Mouse (Mus musculus) lung, postnatal 0 days (tissue): Measurements from ENCODE around the gene Fut1. TPM values are rescaled to one million over a fixed set of nuclear protein-coding genes. Genes with fewer than 3 reads are reported as not detected.

Experiments
- ATAC-seq: fragments of 200-750 bp; cut with Nextera tagmentation; 2 replicates; pipeline ENCODE4 v1.8.0; 2017; ENCODE audit warnings: moderate library complexity
- DNase-seq: peaks from one replicate; pipeline ENCODE4 v3.0.0-alpha.2; 2016; ENCODE audit warnings: low spot score
- H3K27ac ChIP-seq: fragments of 300-500 bp; sonication (generic); 2 replicates; pipeline ENCODE4 v1.5.1; 2014; ENCODE audit warnings: antibody characterized with exemption, mild to moderate bottlenecking, low read length, mixed read lengths
- H3K27me3 ChIP-seq: fragments of 300-500 bp; sonication (generic); replicated peaks from 2 replicates; pipeline ENCODE4 v1.6.1; 2014; ENCODE audit warnings: low read length, mixed read lengths; ENCODE audit not compliant: insufficient read depth
- H3K36me3 ChIP-seq: fragments of 300-500 bp; sonication (generic); 2 replicates; pipeline ENCODE4 v1.6.1; 2014; ENCODE audit warnings: low read length, mixed read lengths; ENCODE audit not compliant: insufficient read depth
- H3K4me1 ChIP-seq: fragments of 300-500 bp; sonication (generic); 2 replicates; pipeline ENCODE4 v1.6.1; 2014; ENCODE audit warnings: antibody characterized with exemption, low read depth, low read length, mixed read lengths; ENCODE audit not compliant: insufficient read depth
- H3K4me2 ChIP-seq: fragments of 300-500 bp; sonication (generic); replicated peaks from 2 replicates; pipeline ENCODE4 v1.6.1; 2014; ENCODE audit warnings: low read depth, mild to moderate bottlenecking, low read length, moderate library complexity, mixed read lengths
- H3K4me3 ChIP-seq: fragments of 300-500 bp; sonication (generic); 2 replicates; pipeline ENCODE4 v1.5.1; 2014; ENCODE audit warnings: low read depth, low read length
- H3K9ac ChIP-seq: fragments of 300-500 bp; sonication (generic); replicated peaks from 2 replicates; pipeline ENCODE4 v1.6.1; 2014; ENCODE audit warnings: low read depth, mild to moderate bottlenecking
- H3K9me3 ChIP-seq: fragments of 300-500 bp; sonication (generic); 2 replicates; pipeline ENCODE4 v1.6.1; 2016; ENCODE audit warnings: low read length, mixed read lengths
- CTCF ChIP-seq: IDR thresholded peaks from 2 replicates; pipeline ENCODE4 v1.5.1; 2016; ENCODE audit warnings: antibody characterized with exemption, mild to moderate bottlenecking
- EP300 ChIP-seq: IDR thresholded peaks from 2 replicates; pipeline ENCODE4 v1.6.1; 2016; ENCODE audit warnings: antibody characterized with exemption, mild to moderate bottlenecking, control low read depth
- WGBS: fragments of 180-500 bp; shearing (Covaris S2); extraction: QIAGEN DNeasy Blood & Tissue Kit; methylation state at CpG from one replicate; pipeline ENCODE4 v1.1.7; 2014; 5-methylcytosine and 5-hydroxymethylcytosine counted together
- polyA plus RNA-seq: library from polyadenylated mRNA; unstranded; fragments of >200 nt; fragmentation: Nextera tagmentation; extraction: Ambion mirVana; gene quantifications from 2 replicates; pipeline ENCODE4 v1.2.1, GENCODE M21; 2015

Fut1 gene
- polyA plus RNA-seq, 1 experiment from 2014 or later, result 0.13 TPM

DNA sequence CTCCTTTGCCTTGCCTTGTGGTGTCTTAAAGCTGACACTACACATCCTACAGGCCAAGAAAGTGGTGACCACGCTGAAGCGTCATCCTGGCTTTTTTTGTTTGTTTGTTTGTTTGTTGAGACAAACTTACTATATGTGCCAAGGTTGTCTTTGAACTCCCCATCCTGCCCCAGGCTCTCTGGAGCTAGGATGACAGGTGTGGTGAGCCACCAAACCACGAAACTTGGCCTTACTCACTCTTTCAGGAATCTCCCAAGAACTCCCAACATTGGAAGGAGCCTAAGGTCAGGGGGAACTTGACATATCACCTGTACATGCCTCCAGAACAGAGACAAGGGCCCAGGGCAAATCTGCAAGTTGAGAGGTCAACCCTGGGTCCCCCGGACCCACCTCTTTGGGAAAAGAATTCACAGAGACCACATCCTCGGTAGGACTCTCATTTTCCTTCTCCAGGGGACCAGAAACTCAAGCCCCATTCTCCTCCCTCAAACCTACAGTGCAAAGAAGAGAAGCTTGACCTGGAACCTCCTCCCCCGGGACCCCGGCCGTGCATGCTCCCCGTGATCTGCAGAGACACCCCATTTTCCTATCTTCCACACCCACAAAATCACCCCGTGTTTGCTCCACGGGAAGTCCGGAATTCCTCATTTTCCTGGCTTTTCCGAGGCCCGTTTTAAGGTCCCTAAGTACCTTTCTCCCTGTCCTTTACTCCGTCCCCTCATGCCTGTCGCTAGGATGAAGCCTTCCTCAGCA lies 25.6 kb downstream of the Fut1 start:
- 0 out of 2 replicates have a peak overlapping the region, but pooled peaks have one; percentile 32 for H3K9ac ChIP-seq
- peak overlapping the region; percentile 61 for H3K4me2 ChIP-seq
- peaks cover 33% of the 10 kb centered on the region for H3K4me1 ChIP-seq
- TF ChIP-seq EP300 (no peak), CTCF (no peak)
- no peak for DNase-seq
- H3K36me3 ChIP-seq, result no peaks in the 10 kb centered on the region
- H3K4me3 ChIP-seq, result peak overlapping the region; percentile 28; the same call in 1 of the 2 replicates
- peak overlapping the region; percentile 80 for H3K27ac ChIP-seq
- ATAC-seq, result no peak
- H3K27me3 ChIP-seq, result no peaks in the 10 kb centered on the region
- H3K9me3 ChIP-seq, result no peaks in the 10 kb centered on the region
- 29% methylated on average over 16 of the region's 16 CpGs for WGBS

DNA sequence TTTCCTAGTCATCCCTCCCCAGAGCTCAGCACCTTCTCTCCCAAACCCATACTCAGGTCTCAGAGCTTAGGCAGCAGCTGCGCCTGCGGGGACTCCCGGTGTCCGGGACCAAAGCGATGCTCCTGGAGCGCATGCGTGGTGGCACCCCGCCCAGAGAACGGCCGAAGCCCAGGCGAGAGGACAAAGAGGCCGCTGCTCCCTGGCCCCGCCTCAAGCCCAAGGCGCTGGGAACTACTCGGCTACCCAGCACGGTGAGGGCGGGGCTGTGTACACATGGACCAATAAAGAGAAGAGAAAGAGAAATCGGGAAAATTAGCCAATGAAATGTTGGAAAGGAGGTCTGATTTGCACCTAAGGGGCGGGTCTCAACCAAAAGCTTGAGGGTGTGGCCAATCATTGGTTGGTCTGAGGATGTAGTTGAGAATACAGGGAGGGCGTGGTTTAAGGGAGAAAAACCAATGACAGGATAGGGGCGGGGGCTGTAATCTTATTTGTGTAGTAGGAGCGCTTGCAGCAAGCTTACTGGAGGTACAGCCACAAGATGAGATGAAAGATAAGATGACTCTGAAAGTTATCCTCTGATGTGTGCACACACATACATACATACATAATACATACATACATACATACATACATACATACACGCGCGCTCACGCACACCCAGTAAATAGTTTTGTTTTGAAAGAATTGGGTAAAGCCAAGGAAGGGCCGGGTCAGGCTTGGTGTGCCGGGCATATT lies 26.5 kb downstream of the Fut1 start:
- Histone ChIP-seq H3K36me3 (no peaks in the 10 kb centered on the region), H3K27me3 (no peaks in the 10 kb centered on the region), H3K9ac (0 out of 2 replicates have a peak overlapping the region, but pooled peaks have one; percentile 32), H3K9me3 (no peaks in the 10 kb centered on the region), H3K4me2 (peak overlapping the region; percentile 61), H3K4me1 (peaks cover 28% of the 10 kb centered on the region), H3K4me3 (peak overlapping the region; percentile 28), H3K27ac (peak overlapping the region; percentile 80)
- no peak for TF ChIP-seq CTCF
- TF ChIP-seq EP300, result peak; percentile 46; the same call in 1 of the 2 replicates
- peak; percentile 91 for ATAC-seq
- DNase-seq, result peak; percentile 99
- WGBS, result 9% methylated on average over 28 of the region's 28 CpGs

DNA sequence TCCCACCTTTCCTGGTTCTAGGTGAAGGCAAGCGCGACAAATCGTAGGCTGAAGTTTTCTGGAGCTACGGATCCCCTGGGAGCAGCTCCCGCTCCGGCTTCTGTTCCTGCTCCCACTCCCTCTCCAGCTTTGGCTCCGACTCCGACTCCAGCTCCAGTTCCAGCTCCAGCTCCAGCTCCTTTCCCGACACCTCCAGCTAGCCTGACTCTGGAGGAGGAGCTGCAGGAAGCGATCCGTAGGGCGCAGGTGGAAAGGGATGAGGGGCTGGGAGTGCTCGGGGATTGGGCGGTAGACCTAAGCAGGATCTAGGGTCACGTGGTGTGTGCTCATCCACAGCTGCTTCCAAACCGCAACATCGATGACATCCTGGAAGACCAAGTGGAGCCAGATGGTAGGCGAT lies 27.1 kb downstream of the Fut1 start:
- no peak overlapping the region for H3K9ac ChIP-seq
- peak overlapping the region; percentile 25 for H3K4me3 ChIP-seq
- H3K27ac ChIP-seq, result peak overlapping the region; percentile 35; the same call in 1 of the 2 replicates
- ATAC-seq, result peak; percentile 4
- WGBS, result 26% methylated on average over 18 of the region's 18 CpGs
- no peaks in the 10 kb centered on the region for H3K36me3 ChIP-seq
- H3K4me1 ChIP-seq, result peaks cover 28% of the 10 kb centered on the region
- no peaks in the 10 kb centered on the region for H3K27me3 ChIP-seq
- peak; percentile 70 for DNase-seq
- no peak for TF ChIP-seq EP300
- no peak for TF ChIP-seq CTCF
- peak overlapping the region; percentile 56 for H3K4me2 ChIP-seq
- no peaks in the 10 kb centered on the region for H3K9me3 ChIP-seq

DNA sequence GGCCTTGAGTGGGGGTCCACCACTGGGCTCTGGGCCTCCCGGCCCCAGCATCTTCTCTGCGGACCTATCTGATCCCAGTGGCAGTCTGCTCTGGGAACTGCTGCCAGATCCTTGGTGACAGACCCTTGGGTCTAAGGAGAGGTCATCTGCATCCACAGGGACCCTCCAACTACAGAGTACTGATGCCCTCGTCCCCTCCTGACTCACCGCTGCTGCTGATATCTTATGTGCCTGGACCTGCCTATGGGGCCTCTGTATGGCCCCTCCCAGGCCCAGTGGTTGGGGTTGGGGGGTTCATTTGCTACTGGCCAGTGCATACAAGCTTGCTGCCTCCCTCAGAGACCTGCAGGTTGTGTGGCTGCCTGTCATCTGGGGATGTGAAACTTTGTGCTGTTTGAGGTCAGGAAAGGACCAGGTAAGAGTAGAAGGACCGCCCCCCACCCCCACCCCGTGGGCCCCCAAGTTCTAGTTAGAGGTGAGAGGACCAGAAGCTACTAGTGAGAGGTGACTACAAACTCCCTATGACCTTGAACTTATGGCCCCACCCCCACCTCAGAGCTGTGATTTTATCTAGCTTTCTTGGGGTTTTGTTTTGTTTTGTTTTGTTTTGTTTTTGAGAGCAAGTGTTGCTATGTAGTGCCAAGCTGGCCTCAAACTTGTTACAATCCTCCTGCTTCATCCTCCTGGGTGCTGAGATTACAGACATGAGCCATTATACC lies 27.9 kb downstream of the Fut1 start:
- Histone ChIP-seq H3K27ac (no peak overlapping the region), H3K27me3 (no peaks in the 10 kb centered on the region), H3K9ac (no peak overlapping the region), H3K4me2 (no peak overlapping the region), H3K9me3 (no peaks in the 10 kb centered on the region), H3K4me3 (no peak overlapping the region), H3K36me3 (no peaks in the 10 kb centered on the region), H3K4me1 (peaks cover 28% of the 10 kb centered on the region)
- TF ChIP-seq EP300 (no peak), CTCF (no peak)
- DNase-seq (no peak), ATAC-seq (no peak)
- WGBS, result 67% methylated on average over 6 of the region's 6 CpGs

DNA sequence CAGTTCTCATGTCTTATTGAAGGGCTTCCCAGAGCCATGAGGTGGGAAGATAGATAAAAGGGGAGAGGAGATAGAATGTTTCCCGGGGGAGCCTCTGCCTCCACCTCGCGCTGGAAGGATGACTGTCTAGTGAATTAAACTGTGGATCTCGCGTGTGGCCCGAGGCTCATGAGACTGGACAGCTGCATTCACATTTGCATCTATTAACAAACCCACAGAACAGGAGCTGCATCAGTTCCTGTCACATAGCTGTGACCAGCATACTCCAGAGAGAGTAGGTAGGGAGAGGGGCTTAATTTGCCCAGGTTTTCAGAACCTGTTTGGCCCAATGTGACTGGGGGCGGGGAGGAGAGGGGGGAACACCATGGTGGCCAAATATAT lies 28.5 kb downstream of the Fut1 start:
- H3K27ac ChIP-seq, result no peak overlapping the region
- no peaks in the 10 kb centered on the region for H3K9me3 ChIP-seq
- no peak overlapping the region for H3K9ac ChIP-seq
- H3K27me3 ChIP-seq, result no peaks in the 10 kb centered on the region
- no peak overlapping the region for H3K4me3 ChIP-seq
- no peak overlapping the region for H3K4me2 ChIP-seq
- ATAC-seq (no peak), DNase-seq (no peak)
- WGBS, result 85% methylated on average over 7 of the region's 7 CpGs
- H3K36me3 ChIP-seq, result no peaks in the 10 kb centered on the region
- no peak for TF ChIP-seq EP300
- TF ChIP-seq CTCF, result no peak
- H3K4me1 ChIP-seq, result peaks cover 28% of the 10 kb centered on the region

DNA sequence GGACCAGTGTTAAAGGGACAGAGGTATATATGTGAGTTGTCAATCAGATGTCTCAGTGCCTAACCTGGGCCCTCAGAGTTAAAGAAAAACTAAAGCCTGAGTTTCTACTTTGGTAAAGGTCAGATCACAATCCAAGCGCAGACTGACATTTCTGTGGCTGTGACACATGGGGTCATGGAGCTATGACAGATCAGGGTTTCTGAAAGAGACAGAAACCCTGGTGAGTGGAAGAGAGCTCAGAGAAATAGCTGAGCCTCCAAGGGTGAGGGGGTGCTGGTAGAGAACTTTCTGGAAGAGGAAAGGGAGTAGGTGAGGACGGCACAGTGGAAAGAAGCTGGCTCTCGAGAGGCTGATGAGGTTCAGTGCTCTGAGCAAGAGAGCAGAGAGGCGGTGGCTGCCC lies 29.6 kb downstream of the Fut1 start:
- DNase-seq, result no peak
- Histone ChIP-seq H3K9me3 (no peaks in the 10 kb centered on the region), H3K9ac (no peak overlapping the region), H3K27ac (no peak overlapping the region), H3K27me3 (no peaks in the 10 kb centered on the region), H3K36me3 (no peaks in the 10 kb centered on the region), H3K4me3 (no peak overlapping the region), H3K4me2 (no peak overlapping the region), H3K4me1 (peaks cover 20% of the 10 kb centered on the region)
- ATAC-seq, result no peak
- TF ChIP-seq EP300 (no peak), CTCF (no peak)
- WGBS, result 87% methylated on average over 4 of the region's 4 CpGs
